Mouse (Mus musculus) bone marrow, adult 2 months (tissue): Measurements from ENCODE around the gene Chrna1. TPM values are rescaled to one million over a fixed set of nuclear protein-coding genes. Genes with fewer than 3 reads are reported as not detected.

Experiments
- H3K27ac ChIP-seq: fragments of 200-500 bp; 2 replicates; pipeline ENCODE4 v1.5.1; 2012; ENCODE audit warnings: low read depth, mild to moderate bottlenecking, control low read depth, inconsistent platforms, low read length; ENCODE audit not compliant: control insufficient read depth, poor library complexity, insufficient read depth
- H3K4me1 ChIP-seq: fragments of 200-500 bp; 2 replicates; pipeline ENCODE4 v1.6.1; 2011; ENCODE audit warnings: low read length; ENCODE audit not compliant: control insufficient read depth, insufficient read depth
- H3K4me3 ChIP-seq: fragments of 200-500 bp; replicated peaks from 2 replicates; pipeline ENCODE3; 2011; ENCODE audit warnings: mild to moderate bottlenecking, low read depth, low read length, control low read depth; ENCODE audit not compliant: control insufficient read depth
- CTCF ChIP-seq: fragments of 200-500 bp; IDR thresholded peaks from 2 replicates; pipeline ENCODE4 v1.5.1; 2011; ENCODE audit warnings: low read length, control low read depth; ENCODE audit not compliant: control insufficient read depth, insufficient read depth
- POLR2A ChIP-seq: fragments of 200-500 bp; IDR thresholded peaks from 2 replicates; pipeline ENCODE4 v1.6.1; 2011; ENCODE audit warnings: low read depth, mild to moderate bottlenecking, control low read depth, low read length, borderline replicate concordance; ENCODE audit not compliant: control insufficient read depth
- WGBS: fragments of 180-500 bp; shearing (Covaris S2); methylation state at CpG from one replicate; pipeline ENCODE4 v1.1.7; 2018; 5-methylcytosine and 5-hydroxymethylcytosine counted together
- polyA plus RNA-seq: library from polyadenylated mRNA; stranded (reverse); fragments of >200 nt; gene quantifications from 2 replicates; pipeline ENCODE4 v1.2.4, GENCODE M21; 2011; ENCODE audit warnings: low replicate concordance; ENCODE audit not compliant: missing spikeins, insufficient read depth, insufficient read length

Gene Chrna1
- polyA plus RNA-seq, 1 experiment = not detected

DNA sequence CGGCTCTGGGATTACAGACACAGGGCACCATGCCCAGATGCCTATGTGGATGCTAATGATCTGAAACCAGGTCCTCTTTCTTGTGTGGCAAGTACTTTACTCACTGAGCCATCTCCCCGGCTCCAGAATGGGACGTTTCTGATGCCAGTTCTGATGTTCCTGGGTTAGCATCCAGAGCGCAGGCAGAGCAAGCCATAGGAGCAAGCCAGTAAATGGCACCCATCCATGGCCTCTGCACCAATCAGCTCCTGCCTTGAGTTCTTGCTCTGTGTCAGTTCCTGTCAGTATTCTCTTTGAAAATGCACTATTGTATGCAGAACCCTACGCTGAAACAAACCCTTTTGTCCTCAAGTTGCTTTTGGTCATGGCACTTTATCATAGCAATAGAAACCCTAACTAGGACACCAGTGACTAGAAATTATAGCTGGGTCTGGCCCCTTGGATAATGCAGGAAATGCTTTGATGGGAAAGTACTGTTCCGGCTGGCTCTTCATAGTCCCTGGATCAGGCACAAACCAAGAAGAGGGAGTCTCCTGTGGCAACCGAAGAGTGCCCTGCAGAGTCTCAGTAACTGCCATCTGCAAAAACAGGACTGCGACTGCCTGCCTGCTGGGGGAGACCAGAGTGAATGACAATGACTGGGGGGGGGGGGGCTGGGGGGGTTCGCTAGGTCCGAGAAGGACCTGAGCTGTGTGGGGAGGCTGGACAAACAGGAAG, 6.4 kb upstream of the Chrna1 start:
- no peak overlapping the region for H3K27ac ChIP-seq
- WGBS = 70% methylated on average over 10 of the region's 10 CpGs
- H3K4me3 ChIP-seq = no peak overlapping the region
- H3K4me1 ChIP-seq = no peaks in the 10 kb centered on the region
- TF ChIP-seq CTCF (no peak), POLR2A (no peak)

DNA sequence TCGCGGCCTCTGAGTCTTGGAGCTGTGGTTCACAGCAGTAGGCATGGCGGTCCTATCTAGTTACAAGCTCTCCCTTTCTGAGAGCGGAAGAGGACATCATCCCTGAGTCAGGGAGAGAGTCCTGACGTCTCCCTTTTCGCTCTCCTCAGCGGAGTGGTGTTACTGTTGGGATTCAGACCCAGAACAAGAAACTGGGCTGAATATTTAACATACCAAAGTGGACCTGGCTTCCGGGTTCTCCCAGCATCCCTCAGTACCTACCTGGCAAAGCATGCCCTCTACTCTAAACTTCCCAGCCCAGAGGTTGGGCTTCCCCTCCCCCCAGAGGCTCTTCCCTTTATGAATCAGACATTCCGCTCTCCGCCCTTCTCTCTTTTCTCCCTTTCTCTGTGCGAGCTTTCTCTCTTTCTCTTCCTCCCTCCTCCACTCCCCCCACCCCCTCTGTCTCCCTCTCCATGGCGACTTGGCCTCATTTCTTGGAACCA, 5.3 kb upstream of the Chrna1 start:
- 54% methylated on average over 12 of the region's 12 CpGs for WGBS
- no peak overlapping the region for H3K27ac ChIP-seq
- TF ChIP-seq POLR2A = no peak
- TF ChIP-seq CTCF = no peak
- H3K4me1 ChIP-seq = no peaks in the 10 kb centered on the region
- no peak overlapping the region for H3K4me3 ChIP-seq

DNA sequence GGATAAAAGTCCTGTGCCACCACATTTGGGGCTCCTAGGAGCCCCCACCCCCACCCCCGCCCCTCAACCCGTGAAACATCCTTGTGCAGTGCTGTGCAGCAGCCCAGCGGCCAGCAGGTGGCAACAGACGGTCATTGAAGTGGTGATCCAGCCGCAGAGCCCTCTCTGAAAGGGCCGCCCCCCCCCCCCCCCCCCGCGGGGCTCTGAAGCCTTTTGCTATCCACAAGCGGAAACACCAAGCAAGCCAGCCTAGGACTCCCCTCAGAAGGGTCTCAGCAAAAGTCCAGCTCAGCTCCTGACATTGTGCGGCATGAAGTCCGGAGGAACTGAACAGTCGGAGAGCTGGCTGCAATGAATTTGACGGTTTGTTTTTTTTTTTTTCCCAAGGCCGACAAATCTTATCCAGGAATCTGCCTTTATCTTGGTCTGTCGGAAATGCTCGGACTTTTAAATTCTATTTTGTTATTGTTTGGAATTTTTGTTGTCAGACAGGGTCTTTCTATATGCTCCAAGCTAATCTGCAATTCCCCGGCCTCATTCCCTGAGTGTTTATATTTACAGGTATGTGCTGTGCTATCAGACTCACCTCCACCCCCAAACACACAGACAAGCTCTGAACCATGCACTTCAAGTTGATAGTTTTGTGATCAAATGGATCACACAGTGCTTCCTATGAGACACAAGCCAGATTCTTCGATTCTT, 4.7 kb upstream of the Chrna1 start:
- WGBS = 7% methylated on average over 18 of the region's 18 CpGs

DNA sequence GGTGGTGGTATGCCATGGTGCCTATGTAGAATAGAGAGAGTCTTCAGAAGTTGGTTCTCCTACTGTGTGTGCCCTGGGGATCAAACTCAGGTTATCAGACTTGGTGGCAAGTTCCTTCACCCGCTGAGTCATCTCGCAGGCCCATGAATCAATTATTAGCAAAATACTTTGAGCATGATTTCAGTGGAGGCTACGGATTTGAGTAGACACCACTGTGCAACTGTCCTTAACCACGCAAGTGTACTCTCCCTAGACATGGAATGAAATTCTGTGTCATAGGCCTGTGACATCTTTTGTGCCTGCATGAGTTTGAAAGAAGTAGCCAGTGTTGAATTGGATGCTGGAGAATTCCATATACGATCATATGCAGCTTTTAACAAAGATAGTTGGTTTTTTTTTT, 582 bp upstream of the Chrna1 start:
- Histone ChIP-seq H3K27ac (no peak overlapping the region), H3K4me1 (no peaks in the 10 kb centered on the region; the same call in 1 of the 2 replicates), H3K4me3 (no peak overlapping the region)
- WGBS = 80% methylated on average over 5 of the region's 5 CpGs
- TF ChIP-seq CTCF (no peak), POLR2A (no peak)

More for the DNA sequence above, 4.7 kb upstream of the Chrna1 start:
- Histone ChIP-seq H3K4me1 (no peaks in the 10 kb centered on the region), H3K27ac (no peak overlapping the region; the same call in 1 of the 2 replicates), H3K4me3 (peak overlapping the region; percentile 31)
- peak; percentile 59 for TF ChIP-seq CTCF
- TF ChIP-seq POLR2A = no peak

DNA sequence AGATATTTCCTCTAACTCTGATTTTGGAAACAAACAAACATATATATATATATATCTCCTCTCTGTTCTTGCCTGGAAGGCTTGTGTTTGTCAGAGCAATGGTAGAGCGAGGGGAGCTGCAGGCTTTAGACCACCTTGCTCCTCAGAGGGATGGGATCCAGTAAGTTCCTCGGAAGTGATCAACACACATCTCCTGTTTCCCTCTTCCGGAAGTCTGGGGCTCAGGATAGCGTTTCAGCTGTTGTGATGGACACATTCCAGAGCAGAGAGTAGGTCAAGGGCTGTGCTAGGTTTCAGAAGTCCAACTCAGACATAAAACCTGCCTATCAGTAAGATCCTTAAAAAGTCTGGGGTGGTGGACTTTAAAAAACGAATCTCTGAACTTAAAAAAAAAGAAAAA, 970 bp downstream of the Chrna1 start:
- no peaks in the 10 kb centered on the region; the same call in 1 of the 2 replicates for H3K4me1 ChIP-seq
- no peak for TF ChIP-seq POLR2A
- no peak for TF ChIP-seq CTCF
- no peak overlapping the region for H3K27ac ChIP-seq
- 53% methylated on average over 5 of the region's 5 CpGs for WGBS
- H3K4me3 ChIP-seq = no peak overlapping the region

DNA sequence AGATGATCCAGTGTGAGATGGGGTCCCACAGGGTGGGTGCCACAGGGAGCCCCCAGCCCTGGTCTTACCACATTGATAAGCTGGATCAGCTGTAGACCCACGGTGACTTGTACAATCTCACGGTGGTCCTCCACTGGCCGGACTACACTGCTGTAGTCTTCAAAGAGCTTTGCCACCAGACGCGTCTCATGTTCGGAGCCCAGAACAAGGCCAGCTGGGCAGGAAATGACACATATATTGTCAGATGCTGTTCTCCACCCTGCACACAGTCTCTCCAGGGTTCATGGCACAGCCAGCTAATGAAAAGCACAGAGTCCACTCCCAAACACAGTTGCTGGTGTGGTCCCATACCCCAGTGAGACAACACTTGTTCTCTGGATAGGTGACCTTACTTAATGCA, 5.7 kb downstream of the Chrna1 start:
- no peaks in the 10 kb centered on the region; the same call in 1 of the 2 replicates for H3K4me1 ChIP-seq
- no peak for TF ChIP-seq CTCF
- no peak for TF ChIP-seq POLR2A
- H3K27ac ChIP-seq = no peak overlapping the region
- WGBS = 68% methylated on average over 6 of the region's 6 CpGs
- H3K4me3 ChIP-seq = no peak overlapping the region

DNA sequence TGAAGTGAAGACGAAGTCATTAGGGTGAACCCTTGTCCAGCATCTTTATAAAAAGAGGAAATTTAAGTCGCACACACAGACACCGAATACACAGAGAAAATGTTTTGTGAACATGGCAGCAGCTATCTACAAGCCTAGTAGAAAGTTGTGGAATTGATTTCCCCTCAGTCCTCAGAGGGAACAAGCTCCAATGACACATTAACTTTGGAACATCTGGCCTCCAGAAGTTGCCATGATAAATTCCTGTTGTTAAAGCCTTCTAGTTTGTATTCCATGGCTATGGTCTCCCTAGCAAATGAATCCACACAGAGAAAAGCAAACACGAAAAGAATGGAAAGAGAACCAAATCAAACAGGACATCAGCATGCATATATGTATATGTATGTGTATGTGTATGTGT, 6.6 kb downstream of the Chrna1 start:
- 64% methylated on average over 4 of the region's 4 CpGs for WGBS
- Histone ChIP-seq H3K27ac (no peak overlapping the region), H3K4me3 (no peak overlapping the region), H3K4me1 (no peaks in the 10 kb centered on the region; the same call in 1 of the 2 replicates)
- no peak for TF ChIP-seq POLR2A
- no peak for TF ChIP-seq CTCF
